18 mouse cellular contexts compared by ENCODE assay signal in the genomic region with DNA sequence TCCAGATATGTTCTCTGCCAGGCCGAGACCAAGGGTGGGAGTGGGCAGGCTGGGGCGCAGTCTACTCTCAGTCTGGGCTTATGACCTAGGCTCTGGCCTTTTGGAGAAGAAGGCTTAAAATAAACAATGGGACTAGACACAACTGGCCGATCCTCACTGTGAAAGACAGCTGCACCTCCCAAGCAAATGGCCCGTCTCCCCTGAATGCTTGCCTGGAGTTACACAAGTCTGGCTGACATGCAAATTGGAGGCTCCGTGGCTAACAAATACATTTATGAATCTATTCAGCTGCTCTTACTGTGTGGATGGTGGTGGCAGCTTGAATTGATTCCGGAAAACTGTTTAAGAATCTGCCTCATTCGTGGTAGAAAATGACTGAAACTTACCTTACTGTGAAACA.
"Had no signal": no experiment of that assay in that cellular context is flagged by ENCODE, and none has a peak within 500 bp of the region (broad histone marks: within the 10 kb centered on the region; RNA-seq: fewer than 3 reads in every experiment).

No protein-coding gene starts in this region.

- H3K9me3 ChIP-seq: kidney, embryonic 15.5 days; limb, embryonic 12.5 days; liver, embryonic 13.5 days; lung, embryonic 15.5 days; megakaryocyte, embryonic 14.5 days; stomach, embryonic 15.5 days had no signal

- H3K27ac ChIP-seq: kidney, embryonic 15.5 days; limb, embryonic 12.5 days; liver, embryonic 13.5 days; lung, embryonic 15.5 days; macrophage; stomach, embryonic 15.5 days had no signal

- H3K27me3 ChIP-seq: kidney, embryonic 15.5 days; limb, embryonic 12.5 days; liver, embryonic 13.5 days; megakaryocyte, embryonic 14.5 days; stomach, embryonic 15.5 days had no signal

- H3K36me3 ChIP-seq: kidney, embryonic 15.5 days; liver, embryonic 13.5 days; lung, embryonic 15.5 days; stomach, embryonic 15.5 days had no signal

- H3K4me3 ChIP-seq: kidney, embryonic 15.5 days; limb, embryonic 12.5 days; liver, embryonic 13.5 days; lung, embryonic 15.5 days; megakaryocyte, embryonic 14.5 days; stomach, embryonic 15.5 days had no signal

- H3K4me2 ChIP-seq: kidney, embryonic 15.5 days; limb, embryonic 12.5 days; liver, embryonic 13.5 days; lung, embryonic 15.5 days; stomach, embryonic 15.5 days had no signal

- H3K4me1 ChIP-seq: limb, embryonic 12.5 days; liver, embryonic 13.5 days had no signal

- H3K9ac ChIP-seq: kidney, embryonic 15.5 days; limb, embryonic 12.5 days; liver, embryonic 13.5 days; liver, postnatal 0 days; lung, embryonic 15.5 days; stomach, embryonic 15.5 days had no signal

- ATAC-seq: intestine, embryonic 16.5 days; liver, postnatal 0 days had no signal

- DNase-seq: kidney, adult 2 months; kidney, postnatal 14 days; layer of hippocampus, adult 9-11 months; layer of hippocampus, postnatal 36 days; liver; liver, embryonic 13.5 days; liver, postnatal 0 days; lung, postnatal 14 days; right cerebral cortex, postnatal 4 days; thymus, adult 2 months; thymus, postnatal 25 days had no signal
